Mouse (Mus musculus): ENCODE results near the gene Gm20489. TPM values are rescaled to one million over a fixed set of nuclear protein-coding genes. Genes with fewer than 3 reads are reported as not detected.

Gm20489 gene
- polyA plus RNA-seq, 1 experiment, result not detected

DNA sequence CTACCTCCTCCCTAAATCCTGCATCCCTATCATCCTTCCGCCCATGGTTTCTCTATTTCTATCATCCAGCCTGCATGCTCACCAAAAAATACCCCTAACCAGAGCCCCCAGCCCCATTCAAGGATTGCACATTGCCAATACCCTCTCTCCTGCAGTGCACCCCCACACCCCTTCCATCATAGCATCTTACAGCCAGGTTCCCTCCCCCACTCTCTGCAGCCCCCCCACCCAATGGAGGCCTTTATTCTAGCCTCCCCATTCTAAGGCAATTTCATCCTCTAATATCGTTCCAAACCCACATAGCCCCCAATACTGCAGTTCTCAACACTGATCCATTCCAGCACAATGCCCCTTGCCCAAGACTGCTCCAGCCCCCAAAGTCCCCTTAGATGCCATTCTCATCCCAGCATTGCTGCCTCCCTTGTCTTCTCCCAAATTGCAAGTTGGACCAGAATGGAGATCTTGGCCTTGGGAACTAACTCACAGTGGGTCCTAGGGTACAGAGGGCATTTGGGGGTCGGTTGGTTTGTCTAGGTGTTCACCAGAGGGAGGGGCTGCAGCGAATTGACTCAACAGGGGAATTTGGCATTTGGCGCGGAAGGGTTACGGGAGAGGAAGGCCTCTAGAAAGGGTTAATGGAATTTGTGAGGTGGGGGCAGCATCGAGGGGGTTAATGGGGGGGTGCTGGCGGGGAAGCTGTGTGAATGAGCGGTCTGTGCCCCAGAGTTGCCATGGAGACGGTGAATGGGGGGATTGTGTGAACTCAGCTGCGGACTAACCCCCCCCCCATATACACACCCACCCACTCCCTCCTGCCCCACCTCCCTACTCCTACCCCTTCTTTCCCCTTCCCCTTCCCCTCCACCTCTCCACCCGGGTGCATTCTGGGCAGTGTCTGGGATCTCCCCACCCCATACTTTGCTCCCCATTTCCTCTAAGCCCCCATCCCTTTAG lies 30.9 kb upstream of the Gm20489 start:
- Histone ChIP-seq H3K36me3 (ENCODE audit: control insufficient read depth, insufficient read depth) (peaks cover 4% of the 10 kb centered on the region), H3ac (ENCODE audit: control insufficient read depth, insufficient read length, low read depth) (no peak overlapping the region), H3K4me3 (ENCODE audit: insufficient read depth, poor library complexity, severe bottlenecking) (no peak overlapping the region), H3K79me3 (ENCODE audit: low read depth) (no peaks in the 10 kb centered on the region), H3K27me3 (ENCODE audit: control insufficient read depth, insufficient read depth, insufficient read length) (no peaks in the 10 kb centered on the region), H3K79me2 (ENCODE audit: control insufficient read depth, insufficient read depth) (no peaks in the 10 kb centered on the region)
- TF ChIP-seq MYOG (IDR thresholded peaks at IDR 0.05; ENCODE audit: control insufficient read depth, extremely low read depth, insufficient read length), result no peak
- no peak for TF ChIP-seq FOSL1 (IDR thresholded peaks at IDR 0.05; ENCODE audit: insufficient read depth, low read length, poor library complexity, severe bottlenecking)
- no peak for TF ChIP-seq MYOD1 (IDR thresholded peaks at IDR 0.05; ENCODE audit: control insufficient read depth, insufficient read length, low read depth)
- TF ChIP-seq CEBPB (IDR thresholded peaks at IDR 0.05; ENCODE audit: low read depth), result no peak
- no peak for TF ChIP-seq CTCF (IDR thresholded peaks at IDR 0.05; ENCODE audit: control insufficient read depth, insufficient read depth, insufficient read length)
- no peak for TF ChIP-seq USF1 (IDR thresholded peaks at IDR 0.05; ENCODE audit: low read depth)
- TF ChIP-seq MAX (IDR thresholded peaks at IDR 0.05), result no peak

DNA sequence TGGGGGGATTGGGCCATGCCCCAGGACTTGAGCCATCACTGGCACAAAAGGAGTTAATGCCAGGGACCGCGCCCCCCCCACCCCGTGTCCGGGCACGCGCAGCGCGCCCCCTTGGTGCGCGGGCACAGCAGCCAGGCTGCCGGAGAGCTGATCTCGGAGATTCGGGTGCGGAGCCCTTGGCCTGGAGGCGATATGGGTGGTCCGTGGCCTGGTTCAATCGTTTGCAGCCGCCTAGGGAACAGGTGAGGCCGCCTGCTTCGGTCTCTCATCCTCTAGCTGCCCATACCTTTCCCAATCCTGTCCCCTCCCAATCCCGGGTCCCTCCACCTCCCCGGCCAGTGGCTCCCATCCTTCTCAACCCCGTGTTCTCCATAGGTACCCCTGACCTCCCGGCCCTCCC lies 30.2 kb upstream of the Gm20489 start, which contains the start of gene Nlgn3:
Nlgn3 (plus strand) TSS at position 114 of the 400 bp plus-strand sequence.
- Histone ChIP-seq H3K27me3 (ENCODE audit: control insufficient read depth, insufficient read depth, insufficient read length) (no peaks in the 10 kb centered on the region), H3K4me3 (ENCODE audit: insufficient read depth, poor library complexity, severe bottlenecking) (no peak within 1 kb of the TSS), H3K79me2 (ENCODE audit: control insufficient read depth, insufficient read depth) (no peaks in the 10 kb centered on the region), H3K36me3 (ENCODE audit: control insufficient read depth, insufficient read depth) (peaks cover 5% of the 10 kb centered on the region), H3K79me3 (ENCODE audit: low read depth) (no peaks in the 10 kb centered on the region), H3ac (ENCODE audit: control insufficient read depth, insufficient read length, low read depth) (no peak within 1 kb of the TSS)
- TF ChIP-seq CTCF (IDR thresholded peaks at IDR 0.05; ENCODE audit: control insufficient read depth, insufficient read depth, insufficient read length), result no peak
- no peak for TF ChIP-seq MYOD1 (IDR thresholded peaks at IDR 0.05; ENCODE audit: control insufficient read depth, insufficient read length, low read depth)
- TF ChIP-seq MYOG (IDR thresholded peaks at IDR 0.05; ENCODE audit: control insufficient read depth, extremely low read depth, insufficient read length), result no peak

DNA sequence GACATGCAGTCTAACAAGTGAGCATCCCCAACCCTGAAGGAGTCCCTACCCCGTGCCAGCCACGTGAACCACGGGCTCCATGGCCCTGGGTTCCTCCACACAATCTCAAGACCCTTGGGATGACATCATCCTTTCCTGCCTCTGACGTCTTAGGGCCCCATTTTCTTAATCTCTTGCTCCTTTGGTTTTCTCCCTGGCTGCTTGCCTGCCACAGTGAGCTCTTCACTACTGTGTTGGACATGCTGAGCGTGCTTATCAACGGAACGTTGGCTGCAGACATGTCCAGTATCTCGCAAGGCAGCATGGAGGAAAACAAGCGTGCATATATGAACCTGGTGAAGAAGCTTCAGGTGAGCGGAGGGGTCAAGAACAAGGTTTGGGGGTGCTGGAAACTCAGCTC lies 21.3 kb upstream of the Gm20489 start:
- H3K79me2 ChIP-seq (ENCODE audit: control insufficient read depth, insufficient read depth), result no peaks in the 10 kb centered on the region
- no peak overlapping the region for H3ac ChIP-seq (ENCODE audit: control insufficient read depth, insufficient read length, low read depth)
- H3K4me3 ChIP-seq (ENCODE audit: insufficient read depth, poor library complexity, severe bottlenecking), result no peak overlapping the region
- no peak for TF ChIP-seq MAX (IDR thresholded peaks at IDR 0.05)
- TF ChIP-seq MYOG (IDR thresholded peaks at IDR 0.05; ENCODE audit: control insufficient read depth, extremely low read depth, insufficient read length), result no peak
- no peaks in the 10 kb centered on the region for H3K27me3 ChIP-seq (ENCODE audit: control insufficient read depth, insufficient read depth, insufficient read length)
- no peaks in the 10 kb centered on the region for H3K79me3 ChIP-seq (ENCODE audit: low read depth)
- H3K36me3 ChIP-seq (ENCODE audit: control insufficient read depth, insufficient read depth), result peaks cover 20% of the 10 kb centered on the region

DNA sequence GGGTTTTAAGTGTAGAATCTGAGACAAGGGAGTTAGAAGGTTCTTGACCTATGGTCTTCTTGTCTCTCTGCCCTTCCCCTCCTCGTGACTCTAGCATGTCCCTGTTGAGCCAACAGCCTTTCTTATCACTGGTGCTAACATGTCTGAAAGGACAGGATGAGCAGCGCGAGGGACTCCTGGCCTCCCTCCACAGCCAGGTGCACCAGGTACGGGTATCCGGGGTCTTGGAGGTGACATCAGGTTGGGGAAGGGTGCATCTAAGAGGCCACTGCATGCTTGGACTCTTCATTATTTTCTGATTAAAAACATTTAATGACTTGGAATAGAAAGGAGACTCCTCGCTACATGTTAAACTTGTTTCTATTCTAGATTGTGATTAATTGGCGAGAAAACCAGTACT lies 20.2 kb upstream of the Gm20489 start:
- no peaks in the 10 kb centered on the region for H3K27me3 ChIP-seq (ENCODE audit: control insufficient read depth, insufficient read depth, insufficient read length)
- peaks cover 15% of the 10 kb centered on the region for H3K36me3 ChIP-seq (ENCODE audit: control insufficient read depth, insufficient read depth)
- no peak overlapping the region for H3K4me3 ChIP-seq (ENCODE audit: insufficient read depth, poor library complexity, severe bottlenecking)
- H3ac ChIP-seq (ENCODE audit: control insufficient read depth, insufficient read length, low read depth), result no peak overlapping the region
- H3K79me3 ChIP-seq (ENCODE audit: low read depth), result no peaks in the 10 kb centered on the region
- TF ChIP-seq CTCF (IDR thresholded peaks at IDR 0.05; ENCODE audit: control insufficient read depth, insufficient read depth, insufficient read length) (no peak), MAX (IDR thresholded peaks at IDR 0.05) (no peak), USF1 (IDR thresholded peaks at IDR 0.05; ENCODE audit: low read depth) (no peak), MYOG (IDR thresholded peaks at IDR 0.05; ENCODE audit: control insufficient read depth, extremely low read depth, insufficient read length) (no peak), MYOD1 (IDR thresholded peaks at IDR 0.05; ENCODE audit: control insufficient read depth, insufficient read length, low read depth) (no peak), CEBPB (IDR thresholded peaks at IDR 0.05; ENCODE audit: low read depth) (no peak), FOSL1 (IDR thresholded peaks at IDR 0.05; ENCODE audit: insufficient read depth, low read length, poor library complexity, severe bottlenecking) (no peak)
- H3K79me2 ChIP-seq (ENCODE audit: control insufficient read depth, insufficient read depth), result no peaks in the 10 kb centered on the region

DNA sequence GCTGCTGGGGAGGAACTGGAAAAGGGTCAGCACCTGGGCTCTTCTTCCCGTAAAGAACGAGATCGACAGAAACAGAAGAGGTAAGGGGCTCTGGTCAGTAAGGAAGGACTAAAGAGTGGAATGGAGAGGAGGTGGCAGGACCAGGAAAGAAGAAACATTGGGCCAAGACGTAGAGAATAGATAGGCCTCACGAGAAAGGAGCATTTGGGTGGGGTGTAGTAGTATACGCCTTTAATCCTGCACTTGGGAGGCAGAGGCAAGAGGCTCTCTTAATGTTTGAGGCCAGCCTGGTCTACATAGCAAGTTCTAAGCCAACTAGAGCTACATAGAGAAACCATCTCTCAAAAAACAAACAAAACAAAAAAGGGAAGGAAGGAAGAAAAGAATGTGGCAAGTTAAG lies 19.6 kb upstream of the Gm20489 start:
- Histone ChIP-seq H3K79me3 (ENCODE audit: low read depth) (no peaks in the 10 kb centered on the region), H3K36me3 (ENCODE audit: control insufficient read depth, insufficient read depth) (peaks cover 15% of the 10 kb centered on the region), H3K4me3 (ENCODE audit: insufficient read depth, poor library complexity, severe bottlenecking) (no peak overlapping the region), H3ac (ENCODE audit: control insufficient read depth, insufficient read length, low read depth) (no peak overlapping the region), H3K79me2 (ENCODE audit: control insufficient read depth, insufficient read depth) (no peaks in the 10 kb centered on the region), H3K27me3 (ENCODE audit: control insufficient read depth, insufficient read depth, insufficient read length) (no peaks in the 10 kb centered on the region)
- TF ChIP-seq MAX (IDR thresholded peaks at IDR 0.05) (no peak), MYOG (IDR thresholded peaks at IDR 0.05; ENCODE audit: control insufficient read depth, extremely low read depth, insufficient read length) (no peak), CTCF (IDR thresholded peaks at IDR 0.05; ENCODE audit: control insufficient read depth, insufficient read depth, insufficient read length) (no peak), FOSL1 (IDR thresholded peaks at IDR 0.05; ENCODE audit: insufficient read depth, low read length, poor library complexity, severe bottlenecking) (no peak), CEBPB (IDR thresholded peaks at IDR 0.05; ENCODE audit: low read depth) (no peak), USF1 (IDR thresholded peaks at IDR 0.05; ENCODE audit: low read depth) (no peak), MYOD1 (IDR thresholded peaks at IDR 0.05; ENCODE audit: control insufficient read depth, insufficient read length, low read depth) (no peak)

DNA sequence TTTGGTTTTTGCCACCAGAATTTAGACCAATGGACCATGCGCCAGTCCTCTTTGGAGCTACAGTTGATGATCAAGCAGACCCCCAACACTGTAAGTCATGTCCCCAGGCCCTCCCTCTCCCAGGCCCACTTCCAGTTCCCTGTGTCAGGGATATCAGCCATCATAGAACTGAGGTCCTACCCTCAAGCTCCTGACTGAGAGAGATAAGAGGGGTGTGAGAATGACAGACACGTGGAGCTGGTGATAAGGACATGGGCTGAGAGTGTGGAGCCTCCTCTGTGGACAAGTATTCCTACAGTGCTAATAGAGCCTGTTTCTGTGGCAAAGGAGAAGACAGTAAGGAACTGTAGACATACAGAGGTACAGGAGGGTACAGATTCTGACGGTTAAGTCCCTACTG lies 18.7 kb upstream of the Gm20489 start:
- no peaks in the 10 kb centered on the region for H3K27me3 ChIP-seq (ENCODE audit: control insufficient read depth, insufficient read depth, insufficient read length)
- H3K36me3 ChIP-seq (ENCODE audit: control insufficient read depth, insufficient read depth), result peaks cover 19% of the 10 kb centered on the region

More for the DNA sequence above, 18.7 kb upstream of the Gm20489 start:
- no peak overlapping the region for H3ac ChIP-seq (ENCODE audit: control insufficient read depth, insufficient read length, low read depth)
- H3K4me3 ChIP-seq (ENCODE audit: insufficient read depth, poor library complexity, severe bottlenecking), result no peak overlapping the region
- H3K79me2 ChIP-seq (ENCODE audit: control insufficient read depth, insufficient read depth), result no peaks in the 10 kb centered on the region
- no peaks in the 10 kb centered on the region for H3K79me3 ChIP-seq (ENCODE audit: low read depth)
- TF ChIP-seq CEBPB (IDR thresholded peaks at IDR 0.05; ENCODE audit: low read depth) (no peak), USF1 (IDR thresholded peaks at IDR 0.05; ENCODE audit: low read depth) (no peak)
